Mouse (Mus musculus) neural tube, embryonic 11.5 days (tissue): Measurements from ENCODE around the gene Itga2. TPM values are rescaled to one million over a fixed set of nuclear protein-coding genes. Genes with fewer than 3 reads are reported as not detected.

Experiments used
- ATAC-seq: fragments of 200-750 bp; cut with Nextera tagmentation; 2 replicates; pipeline ENCODE4 v1.8.0; 2017; ENCODE audit warnings: moderate number of reproducible peaks, mild to moderate bottlenecking, moderate TSS enrichment, moderate library complexity; ENCODE audit not compliant: insufficient read depth, low FRiP score, low TSS enrichment
- DNase-seq: peaks from one replicate; pipeline ENCODE4 v3.0.0-alpha.2; 2015; ENCODE audit warnings: low spot score
- H3K27ac ChIP-seq: fragments of 300-500 bp; sonication (generic); 2 replicates; pipeline ENCODE4 v1.5.1; 2014; ENCODE audit warnings: low read depth, mild to moderate bottlenecking, low read length
- H3K27me3 ChIP-seq: fragments of 300-500 bp; sonication (generic); 2 replicates; pipeline ENCODE4 v1.6.1; 2014; ENCODE audit warnings: mild to moderate bottlenecking, low read length, mixed read lengths; ENCODE audit not compliant: control insufficient read depth, insufficient read depth
- H3K36me3 ChIP-seq: fragments of 300-500 bp; sonication (generic); 2 replicates; pipeline ENCODE4 v1.6.1; 2014; ENCODE audit warnings: mild to moderate bottlenecking, low read length, moderate library complexity, mixed read lengths; ENCODE audit not compliant: control insufficient read depth, insufficient read depth
- H3K4me1 ChIP-seq: fragments of 300-500 bp; sonication (generic); 2 replicates; pipeline ENCODE4 v1.6.1; 2014; ENCODE audit warnings: low read length, mixed read lengths; ENCODE audit not compliant: control insufficient read depth, insufficient read depth
- H3K4me2 ChIP-seq: fragments of 300-500 bp; sonication (generic); 2 replicates; pipeline ENCODE4 v1.6.1; 2014; ENCODE audit warnings: low read depth, mild to moderate bottlenecking, moderate library complexity
- H3K4me3 ChIP-seq: fragments of 300-500 bp; sonication (generic); 2 replicates; pipeline ENCODE4 v1.5.1; 2014; ENCODE audit warnings: low read depth, low read length
- H3K9ac ChIP-seq: fragments of 300-500 bp; sonication (generic); 2 replicates; pipeline ENCODE4 v1.6.1; 2014; ENCODE audit warnings: mild to moderate bottlenecking, low read length
- H3K9me3 ChIP-seq: fragments of 300-500 bp; sonication (generic); 2 replicates; pipeline ENCODE4 v1.6.1; 2016; ENCODE audit warnings: low read length; ENCODE audit not compliant: control insufficient read depth
- WGBS: fragments of 180-500 bp; shearing (Covaris S2); extraction: QIAGEN DNeasy Blood & Tissue Kit; methylation state at CpG from one replicate; pipeline ENCODE4 v1.1.7; 2014; 5-methylcytosine and 5-hydroxymethylcytosine counted together
- polyA plus RNA-seq: library from polyadenylated mRNA; unstranded; fragments of >200 nt; fragmentation: Nextera tagmentation; extraction: Ambion mirVana; gene quantifications from 2 replicates; pipeline ENCODE4 v1.2.1, GENCODE M21; 2014

The Itga2 gene
- polyA plus RNA-seq = 0.92 and 2.1 TPM in 2 replicates

DNA sequence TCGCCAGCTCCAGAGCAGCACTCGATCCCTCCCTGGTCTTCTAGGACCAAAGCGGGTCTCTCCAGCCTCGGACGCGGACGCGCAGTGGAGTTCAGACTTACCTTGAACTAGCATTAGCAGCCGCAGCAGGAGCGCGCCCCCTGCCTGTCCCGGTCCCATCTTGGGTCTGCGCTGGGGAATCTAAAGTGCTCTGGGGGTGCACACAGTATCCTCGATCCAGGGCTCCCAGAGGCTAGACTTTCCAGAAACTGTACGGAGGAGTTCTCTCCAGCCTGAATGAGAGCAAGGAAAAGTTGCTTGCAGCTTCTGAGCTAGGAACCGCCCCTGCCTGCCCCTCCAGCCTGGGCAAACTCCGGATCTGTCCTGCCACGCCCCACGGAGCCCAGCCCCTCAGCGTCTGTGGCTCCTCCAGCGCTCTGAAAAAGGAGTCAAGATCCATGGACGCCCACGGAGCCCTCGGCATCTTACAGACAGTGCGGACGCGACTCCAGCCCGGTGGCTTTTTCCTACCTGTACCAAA is at the start of gene Itga2:
TSS of gene Itga2 (minus strand) at position 326 of the 520 bp plus-strand sequence.
- H3K27me3 ChIP-seq = 0 out of 2 replicates have a peak, but pooled peaks cover 2% of the 10 kb centered on the region

GRCm38 (mm10) chr13:114980831-114981419 is 49.0 kb upstream of the Itga2 start:
- no peak overlapping the region for H3K4me2 ChIP-seq
- H3K27me3 ChIP-seq = no peaks in the 10 kb centered on the region
- no peak overlapping the region for H3K9ac ChIP-seq
- H3K36me3 ChIP-seq = no peaks in the 10 kb centered on the region
- no peak overlapping the region for H3K27ac ChIP-seq
- H3K4me1 ChIP-seq = no peaks in the 10 kb centered on the region
- no peak for DNase-seq
- H3K4me3 ChIP-seq = no peak overlapping the region
- peak; percentile 48; the same call in 1 of the 2 replicates for ATAC-seq
- H3K9me3 ChIP-seq = no peaks in the 10 kb centered on the region
- 50% methylated on average over 9 of the region's 10 CpGs for WGBS

More for the DNA sequence above, at the start of gene Itga2:
- H3K9me3 ChIP-seq = no peaks in the 10 kb centered on the region
- H3K4me1 ChIP-seq = peaks cover 2% of the 10 kb centered on the region; the same call in 1 of the 2 replicates
- no peaks in the 10 kb centered on the region for H3K36me3 ChIP-seq
- DNase-seq = peak; percentile 71
- peak within 1 kb of the TSS; percentile 83 for H3K4me2 ChIP-seq
- WGBS = 2% methylated on average over 28 of the region's 28 CpGs
- H3K27ac ChIP-seq = no peak within 1 kb of the TSS
- H3K4me3 ChIP-seq = peak within 1 kb of the TSS; percentile 37
- ATAC-seq = peak; percentile 78
- peak within 1 kb of the TSS; percentile 45 for H3K9ac ChIP-seq

DNA sequence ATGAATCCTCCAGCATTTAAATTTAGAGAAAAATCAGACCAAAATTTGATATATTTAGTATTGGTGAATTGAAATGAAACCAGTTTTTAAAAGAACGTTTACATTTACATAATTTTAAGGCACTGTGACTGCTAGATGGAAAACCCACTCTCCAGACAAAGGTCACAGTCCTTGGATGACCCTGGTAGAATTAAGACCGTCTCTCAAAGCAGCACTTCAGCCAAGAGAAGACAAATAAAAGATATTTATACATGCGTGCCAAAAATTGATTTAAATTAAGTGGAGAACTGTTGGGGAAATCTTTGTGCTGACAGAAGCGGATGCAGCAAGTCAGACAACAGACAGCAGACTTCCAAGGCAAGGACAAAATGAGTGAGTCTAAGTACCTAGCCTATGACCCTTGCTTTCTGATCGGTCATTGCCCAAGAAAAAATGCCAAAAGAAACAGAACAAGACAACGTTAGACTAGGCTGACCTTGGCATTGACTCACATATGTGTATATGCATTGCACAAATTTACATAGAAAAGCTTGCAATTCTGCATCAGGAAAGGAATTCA is 42.7 kb upstream of the Itga2 start:
- H3K27ac ChIP-seq = no peak overlapping the region

DNA sequence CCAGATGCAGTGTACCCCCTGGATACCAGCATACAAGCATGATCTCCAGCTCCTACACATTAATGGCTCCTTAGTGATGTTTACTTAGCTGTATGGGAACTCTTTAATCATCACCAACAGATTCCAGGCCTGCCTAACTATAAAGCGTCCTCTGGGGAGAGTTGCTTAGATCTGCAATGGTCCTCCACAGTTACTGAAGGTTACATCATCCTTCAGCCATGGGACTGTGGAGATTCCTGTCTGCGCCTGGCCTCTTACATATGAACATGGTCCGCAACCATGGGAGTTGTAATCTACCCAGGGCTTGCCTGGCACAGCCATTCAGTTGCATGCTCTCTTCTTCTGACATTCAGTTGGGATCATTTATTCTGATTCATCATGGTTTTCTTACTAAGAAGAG is 40.0 kb upstream of the Itga2 start:
- no peaks in the 10 kb centered on the region for H3K36me3 ChIP-seq
- DNase-seq (no peak), ATAC-seq (no peak)
- WGBS = 93% methylated on average over 3 of the region's 3 CpGs
- H3K27me3 ChIP-seq = no peaks in the 10 kb centered on the region
- H3K4me1 ChIP-seq = no peaks in the 10 kb centered on the region
- H3K9me3 ChIP-seq = no peaks in the 10 kb centered on the region
- H3K9ac ChIP-seq = no peak overlapping the region
- H3K4me3 ChIP-seq = no peak overlapping the region
- no peak overlapping the region for H3K27ac ChIP-seq
- H3K4me2 ChIP-seq = no peak overlapping the region

More for the DNA sequence above, 42.7 kb upstream of the Itga2 start:
- 79% methylated on average over 6 of the region's 6 CpGs for WGBS
- H3K9me3 ChIP-seq = no peaks in the 10 kb centered on the region
- no peaks in the 10 kb centered on the region for H3K4me1 ChIP-seq
- ATAC-seq (no peak), DNase-seq (no peak)
- H3K27me3 ChIP-seq = no peaks in the 10 kb centered on the region
- no peaks in the 10 kb centered on the region for H3K36me3 ChIP-seq
- no peak overlapping the region for H3K4me3 ChIP-seq
- H3K4me2 ChIP-seq = no peak overlapping the region
- no peak overlapping the region for H3K9ac ChIP-seq

GRCm38 (mm10) chr13:114964233-114964632 is 32.3 kb upstream of the Itga2 start:
- ATAC-seq (peak; percentile 86), DNase-seq (peak; percentile 81)
- no peak overlapping the region for H3K27ac ChIP-seq
- no peaks in the 10 kb centered on the region for H3K4me1 ChIP-seq
- no peaks in the 10 kb centered on the region for H3K36me3 ChIP-seq
- 31% methylated on average over 2 of the region's 2 CpGs for WGBS
- H3K9me3 ChIP-seq = no peaks in the 10 kb centered on the region
- no peak overlapping the region for H3K4me2 ChIP-seq
- H3K4me3 ChIP-seq = no peak overlapping the region
- H3K27me3 ChIP-seq = no peaks in the 10 kb centered on the region
- no peak overlapping the region for H3K9ac ChIP-seq

GRCm38 (mm10) chr13:114954516-114954915 is 22.6 kb upstream of the Itga2 start:
- H3K27me3 ChIP-seq = no peaks in the 10 kb centered on the region
- no peaks in the 10 kb centered on the region for H3K9me3 ChIP-seq
- H3K4me3 ChIP-seq = no peak overlapping the region
- H3K36me3 ChIP-seq = no peaks in the 10 kb centered on the region
- no peak for DNase-seq
- H3K9ac ChIP-seq = no peak overlapping the region
- no peaks in the 10 kb centered on the region for H3K4me1 ChIP-seq
- H3K27ac ChIP-seq = no peak overlapping the region
- no peak for ATAC-seq
- no peak overlapping the region for H3K4me2 ChIP-seq

- ATAC-seq (no peak), DNase-seq (no peak)
- Histone ChIP-seq H3K4me1 (peaks cover 2% of the 10 kb centered on the region; the same call in 1 of the 2 replicates), H3K27me3 (0 out of 2 replicates have a peak, but pooled peaks cover 2% of the 10 kb centered on the region), H3K36me3 (no peaks in the 10 kb centered on the region), H3K4me2 (no peak overlapping the region), H3K9ac (no peak overlapping the region), H3K9me3 (no peaks in the 10 kb centered on the region), H3K27ac (no peak overlapping the region), H3K4me3 (no peak overlapping the region)
- WGBS = 86% methylated on average over 7 of the region's 7 CpGs
Measured at GRCm38 (mm10) chr13:114933541-114933940, 1.6 kb upstream of the Itga2 start.

DNA sequence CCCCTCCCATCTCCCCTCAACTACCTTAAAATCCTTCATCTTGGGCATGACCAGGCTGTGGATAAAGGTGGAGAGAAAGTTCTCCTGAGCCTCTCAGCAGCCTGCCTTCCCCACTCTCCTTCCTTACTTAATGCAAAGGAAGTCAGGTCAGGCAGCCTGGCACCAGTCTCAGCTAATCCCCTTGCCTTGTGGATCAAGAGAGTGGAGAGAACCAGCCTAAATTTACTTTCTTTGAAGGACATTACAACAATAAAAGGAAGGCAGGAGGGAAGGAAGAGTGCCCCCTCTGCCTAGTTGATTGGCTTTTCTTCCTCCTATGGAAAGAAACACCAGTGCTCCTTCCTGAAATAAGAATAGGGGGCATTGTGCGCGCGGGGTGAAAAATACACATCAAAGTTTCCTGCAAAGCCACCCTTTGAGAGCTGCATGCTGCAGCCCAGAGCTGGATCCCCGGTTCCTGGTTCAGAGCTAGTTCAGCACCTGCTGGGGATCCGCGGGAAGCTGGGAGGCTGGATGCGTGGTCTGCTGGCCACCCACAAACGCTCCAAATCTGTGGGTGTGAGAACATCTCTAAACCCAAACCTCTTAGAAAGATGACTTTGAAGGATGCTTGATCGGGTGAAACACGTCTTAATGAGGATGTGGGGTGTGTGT is 777 bp downstream of the Itga2 start:
- Histone ChIP-seq H3K4me2 (peak overlapping the region; percentile 83), H3K9ac (peak overlapping the region; percentile 45), H3K9me3 (no peaks in the 10 kb centered on the region), H3K4me1 (peaks cover 2% of the 10 kb centered on the region; the same call in 1 of the 2 replicates), H3K27me3 (0 out of 2 replicates have a peak, but pooled peaks cover 2% of the 10 kb centered on the region), H3K27ac (no peak overlapping the region), H3K4me3 (peak overlapping the region; percentile 37), H3K36me3 (no peaks in the 10 kb centered on the region)
- ATAC-seq = no peak
- DNase-seq = peak; percentile 40
- WGBS = under 1% methylated on average over 10 of the region's 10 CpGs
